Mouse (Mus musculus) forebrain, embryonic 16.5 days (tissue): ENCODE data around the gene Gm28038. TPM values are rescaled to one million over a fixed set of nuclear protein-coding genes. Genes with fewer than 3 reads are reported as not detected.

Experiments used
- ATAC-seq: fragments of 200-750 bp; cut with Nextera tagmentation; 2 replicates; pipeline ENCODE4 v1.8.0; 2017; ENCODE audit warnings: mild to moderate bottlenecking, moderate library complexity
- H3K27ac ChIP-seq: fragments of 300-500 bp; sonication (generic); 2 replicates; pipeline ENCODE4 v1.5.1; 2014; ENCODE audit warnings: low read length, control low read depth
- H3K27me3 ChIP-seq: fragments of 300-500 bp; sonication (generic); replicated peaks from 2 replicates; pipeline ENCODE4 v1.6.1; 2014; ENCODE audit warnings: low read length; ENCODE audit not compliant: control insufficient read depth, insufficient read depth
- H3K36me3 ChIP-seq: fragments of 300-500 bp; sonication (generic); 2 replicates; pipeline ENCODE4 v1.6.1; 2014; ENCODE audit not compliant: control insufficient read depth, insufficient read depth
- H3K4me1 ChIP-seq: fragments of 300-500 bp; sonication (generic); replicated peaks from 2 replicates; pipeline ENCODE4 v1.6.1; 2014; ENCODE audit warnings: low read length; ENCODE audit not compliant: control insufficient read depth, insufficient read depth
- H3K4me2 ChIP-seq: fragments of 300-500 bp; sonication (generic); 2 replicates; pipeline ENCODE4 v1.6.1; 2014; ENCODE audit warnings: mild to moderate bottlenecking, low read length, control low read depth
- H3K4me3 ChIP-seq: fragments of 300-500 bp; sonication (generic); replicated peaks from 2 replicates; pipeline ENCODE4 v1.5.1; 2014; ENCODE audit warnings: mild to moderate bottlenecking, low read length, control low read depth
- H3K9ac ChIP-seq: fragments of 300-500 bp; sonication (generic); replicated peaks from 2 replicates; pipeline ENCODE4 v1.6.1; 2014; ENCODE audit warnings: low read depth, low read length, control low read depth
- H3K9me3 ChIP-seq: fragments of 300-500 bp; sonication (generic); 2 replicates; pipeline ENCODE4 v1.6.1; 2016; ENCODE audit warnings: low read length; ENCODE audit not compliant: control insufficient read depth
- WGBS: fragments of 180-500 bp; shearing (Covaris S2); extraction: QIAGEN DNeasy Blood & Tissue Kit; methylation state at CpG from one replicate; pipeline ENCODE4 v1.1.7; 2014; 5-methylcytosine and 5-hydroxymethylcytosine counted together
- polyA plus RNA-seq: library from polyadenylated mRNA; unstranded; fragments of >200 nt; fragmentation: Nextera tagmentation; extraction: Ambion mirVana; gene quantifications from 2 replicates; pipeline ENCODE4 v1.2.1, GENCODE M21; 2015

The Gm28038 gene
- polyA plus RNA-seq, 1 experiment from 2014 or later = not detected

DNA sequence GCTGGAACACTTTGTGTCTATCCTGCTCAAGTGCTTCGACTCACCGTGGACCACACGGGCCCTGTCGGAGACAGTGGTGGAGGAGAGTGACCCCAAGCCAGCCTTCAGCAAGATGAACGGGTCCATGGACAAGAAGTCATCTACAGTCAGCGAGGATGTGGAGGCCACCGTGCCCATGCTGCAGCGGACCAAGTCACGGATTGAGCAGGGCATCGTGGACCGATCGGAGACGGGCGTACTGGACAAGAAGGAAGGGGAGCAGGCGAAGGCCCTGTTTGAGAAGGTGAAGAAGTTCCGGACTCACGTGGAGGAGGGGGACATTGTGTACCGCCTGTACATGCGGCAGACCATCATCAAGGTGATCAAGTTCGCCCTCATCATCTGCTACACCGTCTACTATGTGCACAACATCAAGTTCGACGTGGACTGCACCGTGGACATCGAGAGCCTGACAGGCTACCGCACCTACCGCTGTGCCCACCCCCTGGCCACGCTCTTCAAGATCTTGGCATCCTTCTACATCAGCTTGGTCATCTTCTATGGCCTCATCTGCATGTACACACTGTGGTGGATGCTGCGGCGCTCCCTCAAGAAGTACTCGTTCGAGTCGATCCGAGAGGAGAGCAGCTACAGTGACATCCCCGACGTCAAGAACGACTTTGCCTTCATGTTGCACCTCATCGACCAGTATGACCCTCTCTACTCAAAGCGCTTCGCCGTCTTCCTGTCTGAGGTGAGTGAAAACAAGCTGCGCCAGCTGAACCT, 25.0 kb upstream of the Gm28038 start:
- ATAC-seq = no peak
- 97% methylated on average over 42 of the region's 42 CpGs for WGBS
- H3K9me3 ChIP-seq = no peaks in the 10 kb centered on the region

DNA sequence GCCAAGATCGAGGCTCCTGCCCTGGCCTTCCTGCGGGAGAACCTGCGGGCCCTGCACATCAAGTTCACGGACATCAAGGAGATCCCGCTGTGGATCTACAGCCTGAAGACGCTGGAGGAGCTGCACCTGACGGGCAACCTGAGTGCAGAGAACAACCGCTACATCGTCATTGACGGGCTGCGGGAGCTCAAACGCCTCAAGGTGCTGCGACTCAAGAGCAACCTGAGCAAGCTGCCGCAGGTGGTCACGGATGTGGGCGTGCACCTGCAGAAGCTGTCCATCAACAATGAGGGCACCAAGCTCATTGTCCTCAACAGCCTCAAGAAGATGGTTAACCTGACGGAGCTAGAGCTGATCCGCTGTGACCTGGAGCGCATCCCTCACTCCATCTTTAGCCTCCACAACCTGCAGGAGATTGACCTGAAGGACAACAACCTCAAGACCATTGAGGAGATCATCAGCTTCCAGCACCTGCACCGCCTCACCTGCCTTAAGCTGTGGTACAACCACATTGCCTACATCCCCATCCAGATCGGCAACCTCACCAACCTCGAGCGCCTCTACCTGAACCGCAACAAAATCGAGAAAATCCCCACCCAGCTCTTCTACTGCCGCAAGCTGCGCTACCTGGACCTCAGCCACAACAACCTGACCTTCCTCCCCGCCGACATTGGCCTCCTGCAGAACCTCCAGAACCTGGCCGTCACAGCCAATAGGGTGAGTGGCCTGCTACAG, 24.1 kb upstream of the Gm28038 start:
- H3K9me3 ChIP-seq = no peaks in the 10 kb centered on the region
- no peak overlapping the region for H3K9ac ChIP-seq
- no peak overlapping the region for H3K4me3 ChIP-seq
- H3K27ac ChIP-seq = no peak overlapping the region
- no peak overlapping the region for H3K4me2 ChIP-seq
- ATAC-seq = no peak
- no peaks in the 10 kb centered on the region for H3K27me3 ChIP-seq
- H3K4me1 ChIP-seq = no peaks in the 10 kb centered on the region; the same call in 1 of the 2 replicates
- WGBS = 97% methylated on average over 30 of the region's 30 CpGs
- peaks cover 33% of the 10 kb centered on the region for H3K36me3 ChIP-seq

More for the DNA sequence above, 25.0 kb upstream of the Gm28038 start:
- Histone ChIP-seq H3K27ac (no peak overlapping the region), H3K4me1 (no peaks in the 10 kb centered on the region), H3K4me2 (no peak overlapping the region), H3K36me3 (peaks cover 32% of the 10 kb centered on the region), H3K4me3 (no peak overlapping the region), H3K9ac (no peak overlapping the region), H3K27me3 (no peaks in the 10 kb centered on the region)

DNA sequence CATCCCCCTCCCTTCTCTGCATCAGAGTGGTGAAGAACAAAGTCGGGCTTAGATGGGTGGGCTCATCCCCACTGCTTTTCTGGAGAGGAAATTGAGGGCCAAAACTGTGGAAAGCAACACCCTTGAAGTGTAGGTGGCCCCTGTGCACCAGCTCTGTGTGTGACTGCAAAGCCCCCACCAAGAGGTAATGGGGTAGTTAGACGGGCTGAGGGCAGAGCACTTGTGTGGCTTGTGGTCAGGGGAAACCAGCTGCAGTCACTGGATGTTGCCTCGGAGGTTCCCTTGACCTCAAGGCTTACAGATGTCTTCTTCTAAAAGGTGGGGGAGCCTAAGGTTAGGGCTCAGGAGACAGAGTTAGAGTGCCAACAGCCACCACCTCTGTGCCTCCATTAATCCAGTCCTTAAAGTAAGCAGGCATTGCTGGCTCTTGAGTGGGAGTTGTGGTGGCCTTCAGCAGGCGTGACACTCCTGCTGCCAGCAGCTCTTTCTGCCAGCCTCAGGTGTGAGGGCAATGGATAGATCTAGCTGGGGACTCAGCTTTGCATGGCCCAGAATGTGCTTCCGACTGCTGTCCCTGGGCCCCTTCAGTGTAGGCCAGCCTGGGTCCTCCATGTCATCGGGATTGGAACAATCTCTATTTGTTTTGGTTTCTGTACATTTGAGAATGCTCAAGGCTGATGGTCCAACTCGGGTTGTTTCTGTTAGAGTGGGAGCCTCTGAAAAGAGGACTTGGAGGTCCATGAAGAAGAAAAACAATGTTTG, 23.0 kb upstream of the Gm28038 start:
- H3K4me1 ChIP-seq = peaks cover 5% of the 10 kb centered on the region
- no peak overlapping the region for H3K27ac ChIP-seq
- H3K36me3 ChIP-seq = peaks cover 39% of the 10 kb centered on the region
- no peak overlapping the region for H3K4me3 ChIP-seq
- no peak overlapping the region for H3K9ac ChIP-seq
- WGBS = 91% methylated on average over 7 of the region's 7 CpGs
- ATAC-seq = no peak
- H3K27me3 ChIP-seq = no peaks in the 10 kb centered on the region
- H3K4me2 ChIP-seq = no peak overlapping the region
- H3K9me3 ChIP-seq = no peaks in the 10 kb centered on the region

DNA sequence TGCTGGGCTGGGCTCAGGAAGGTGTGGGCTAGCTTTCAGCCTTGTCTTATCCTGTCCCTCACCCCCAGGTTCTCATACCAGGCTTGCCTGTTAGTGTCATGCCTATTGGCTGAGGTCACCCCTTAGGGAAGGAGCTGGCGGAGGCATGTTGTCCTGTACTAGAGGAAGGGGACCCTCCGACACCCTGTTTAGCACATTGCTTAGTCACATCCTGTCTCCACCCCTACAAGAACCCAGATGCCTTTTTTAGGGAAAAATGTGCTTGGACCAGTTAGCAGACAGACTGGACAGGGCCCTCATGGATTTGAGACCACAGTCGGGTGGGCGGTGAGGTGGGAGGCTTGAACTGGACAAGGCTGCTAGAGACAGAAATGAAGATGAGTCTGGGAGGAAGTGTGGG, 22.2 kb upstream of the Gm28038 start:
- WGBS = 91% methylated on average over 4 of the region's 4 CpGs
- Histone ChIP-seq H3K4me1 (peaks cover 13% of the 10 kb centered on the region), H3K9me3 (no peaks in the 10 kb centered on the region), H3K4me3 (no peak overlapping the region), H3K9ac (no peak overlapping the region), H3K36me3 (peaks cover 39% of the 10 kb centered on the region), H3K27me3 (no peaks in the 10 kb centered on the region), H3K4me2 (no peak overlapping the region), H3K27ac (no peak overlapping the region)
- no peak for ATAC-seq

DNA sequence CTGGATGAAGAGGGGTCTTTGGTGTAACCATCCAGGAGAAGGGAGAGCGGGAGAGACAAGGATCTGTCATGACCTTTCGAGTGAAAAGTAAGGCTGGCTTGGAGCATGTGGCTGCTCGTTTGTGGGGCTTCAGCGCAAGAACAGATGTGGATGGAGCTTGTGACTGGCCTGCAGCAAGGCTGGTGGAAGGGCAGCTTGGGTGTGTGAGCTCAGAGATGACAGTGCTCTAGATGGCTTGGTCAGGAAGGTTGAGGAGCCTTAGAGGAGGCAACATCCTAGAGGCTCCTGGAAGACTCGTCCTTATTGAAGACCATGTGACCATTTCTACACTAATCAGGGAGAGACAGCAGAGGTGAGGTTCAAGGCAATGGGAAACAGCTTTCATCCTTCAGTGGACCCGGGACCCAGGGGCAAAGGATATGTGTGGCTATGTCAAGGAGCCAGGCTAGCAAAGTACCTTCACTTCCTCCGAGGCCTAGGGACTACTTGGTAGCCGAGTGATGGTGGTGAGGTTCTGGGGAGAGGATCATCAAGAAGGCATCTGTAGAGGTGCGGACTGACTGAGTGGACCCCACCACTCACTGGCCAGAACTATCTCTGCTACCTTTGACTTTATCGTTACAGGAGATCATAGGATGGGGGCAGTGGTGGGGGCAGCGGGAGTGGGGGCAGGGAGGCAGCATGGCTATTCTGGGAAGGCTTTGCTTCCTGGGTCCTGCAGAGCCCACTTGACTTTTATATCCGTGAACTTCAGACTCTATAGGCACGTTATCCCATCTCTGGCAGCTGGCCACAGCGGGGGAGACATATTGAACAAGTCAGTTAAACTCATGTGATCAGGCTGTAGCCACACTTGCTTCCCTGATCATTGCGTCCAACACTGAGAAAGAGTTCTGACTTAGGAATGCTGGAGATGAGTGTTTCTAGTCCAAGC, 21.4 kb upstream of the Gm28038 start:
- ATAC-seq = no peak
- Histone ChIP-seq H3K4me1 (peaks cover 17% of the 10 kb centered on the region), H3K36me3 (peaks cover 39% of the 10 kb centered on the region), H3K9me3 (no peaks in the 10 kb centered on the region), H3K27me3 (no peaks in the 10 kb centered on the region), H3K27ac (no peak overlapping the region), H3K9ac (no peak overlapping the region), H3K4me3 (no peak overlapping the region), H3K4me2 (no peak overlapping the region)
- WGBS = 86% methylated on average over 15 of the region's 15 CpGs

DNA sequence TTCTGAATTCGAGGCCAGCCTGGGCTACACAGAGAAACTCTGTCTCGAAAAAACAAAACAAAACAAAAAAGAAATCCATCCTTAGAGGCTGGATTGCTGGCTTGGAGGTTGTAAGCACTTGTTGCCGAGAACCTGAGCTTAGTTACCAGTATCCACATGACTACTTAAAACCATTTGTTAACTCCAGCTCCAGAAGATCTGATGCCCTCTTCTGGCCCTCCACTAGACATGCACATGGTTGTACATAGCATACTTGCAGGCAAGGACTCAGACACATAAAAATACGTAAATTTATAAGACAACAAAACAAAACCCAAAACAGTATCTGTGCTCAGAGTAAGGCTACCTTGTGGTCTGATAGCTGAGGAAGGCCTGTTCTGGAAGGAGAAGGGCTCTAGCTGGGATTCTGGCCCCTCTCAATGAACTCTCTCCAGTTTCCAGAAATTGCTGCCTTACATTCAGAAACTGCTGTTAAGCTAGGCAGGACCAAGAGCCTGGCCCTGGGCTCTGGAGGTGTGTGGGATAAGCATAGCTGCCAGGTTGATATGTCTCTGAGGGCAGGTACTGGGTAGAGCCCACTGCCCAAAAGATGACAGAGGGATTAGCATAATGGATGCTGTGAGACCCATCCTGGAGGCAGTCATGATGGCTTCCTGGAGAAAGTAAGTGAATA, 19.6 kb upstream of the Gm28038 start:
- H3K4me3 ChIP-seq = no peak overlapping the region
- ATAC-seq = no peak
- no peak overlapping the region for H3K27ac ChIP-seq
- no peak overlapping the region for H3K9ac ChIP-seq
- H3K9me3 ChIP-seq = no peaks in the 10 kb centered on the region
- WGBS = 88% methylated on average over 4 of the region's 4 CpGs
- no peak overlapping the region for H3K4me2 ChIP-seq
- H3K27me3 ChIP-seq = no peaks in the 10 kb centered on the region
- H3K36me3 ChIP-seq = peaks cover 26% of the 10 kb centered on the region
- H3K4me1 ChIP-seq = peaks cover 29% of the 10 kb centered on the region

DNA sequence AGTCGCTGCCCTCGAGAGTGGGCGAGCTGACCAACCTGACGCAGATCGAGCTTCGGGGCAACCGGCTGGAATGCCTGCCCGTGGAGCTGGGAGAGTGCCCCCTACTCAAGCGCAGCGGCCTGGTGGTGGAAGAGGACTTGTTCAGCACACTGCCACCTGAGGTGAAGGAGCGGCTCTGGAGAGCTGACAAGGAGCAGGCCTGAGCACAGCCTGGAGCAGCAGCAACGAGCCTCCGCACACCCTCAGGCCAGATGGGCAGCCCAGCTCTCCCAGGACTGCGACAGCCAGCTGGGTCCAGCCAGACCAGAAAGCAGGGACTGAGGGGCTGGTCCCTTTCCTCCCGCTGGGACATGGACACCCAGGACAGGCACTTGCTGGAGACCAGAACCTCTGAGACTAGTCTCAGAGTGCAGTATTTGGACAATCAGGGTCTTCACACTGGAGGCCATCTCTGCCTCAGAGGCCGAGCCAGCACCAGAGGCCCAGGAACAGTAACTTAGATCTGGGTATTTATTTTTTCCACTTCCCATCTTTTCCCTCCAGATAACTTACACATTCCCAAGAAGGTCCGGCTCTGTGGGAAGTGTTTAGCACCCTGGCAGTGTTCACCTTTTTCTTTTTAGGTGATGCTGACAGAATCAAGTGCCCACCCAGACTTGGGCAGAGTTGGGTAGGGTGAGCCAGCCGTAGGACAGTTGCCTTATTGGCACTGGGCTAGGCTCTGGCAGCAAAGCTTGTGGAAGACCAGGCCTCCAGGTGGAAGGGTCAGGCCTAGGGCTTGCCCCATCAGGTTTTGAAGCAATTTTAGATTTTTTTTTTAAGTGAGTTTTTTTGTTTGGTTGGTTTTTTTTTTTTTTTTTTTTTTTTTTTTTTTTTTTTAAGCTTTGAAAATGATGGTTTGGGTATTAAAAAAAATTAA, 18.7 kb upstream of the Gm28038 start:
- ATAC-seq = no peak

More for the DNA sequence above, 18.7 kb upstream of the Gm28038 start:
- H3K27me3 ChIP-seq = no peaks in the 10 kb centered on the region
- peaks cover 35% of the 10 kb centered on the region for H3K4me1 ChIP-seq
- no peak overlapping the region for H3K9ac ChIP-seq
- WGBS = 87% methylated on average over 18 of the region's 18 CpGs
- no peaks in the 10 kb centered on the region for H3K9me3 ChIP-seq
- no peak overlapping the region for H3K4me2 ChIP-seq
- H3K36me3 ChIP-seq = peaks cover 17% of the 10 kb centered on the region
- no peak overlapping the region for H3K4me3 ChIP-seq
- H3K27ac ChIP-seq = no peak overlapping the region; the same call in 1 of the 2 replicates
